Mouse (Mus musculus): ENCODE measurements around the gene Sp2. TPM values are rescaled to one million over a fixed set of nuclear protein-coding genes. Genes with fewer than 3 reads are reported as not detected.

Gene Sp2
- total RNA-seq, 1 experiment, result 5.4 TPM

DNA sequence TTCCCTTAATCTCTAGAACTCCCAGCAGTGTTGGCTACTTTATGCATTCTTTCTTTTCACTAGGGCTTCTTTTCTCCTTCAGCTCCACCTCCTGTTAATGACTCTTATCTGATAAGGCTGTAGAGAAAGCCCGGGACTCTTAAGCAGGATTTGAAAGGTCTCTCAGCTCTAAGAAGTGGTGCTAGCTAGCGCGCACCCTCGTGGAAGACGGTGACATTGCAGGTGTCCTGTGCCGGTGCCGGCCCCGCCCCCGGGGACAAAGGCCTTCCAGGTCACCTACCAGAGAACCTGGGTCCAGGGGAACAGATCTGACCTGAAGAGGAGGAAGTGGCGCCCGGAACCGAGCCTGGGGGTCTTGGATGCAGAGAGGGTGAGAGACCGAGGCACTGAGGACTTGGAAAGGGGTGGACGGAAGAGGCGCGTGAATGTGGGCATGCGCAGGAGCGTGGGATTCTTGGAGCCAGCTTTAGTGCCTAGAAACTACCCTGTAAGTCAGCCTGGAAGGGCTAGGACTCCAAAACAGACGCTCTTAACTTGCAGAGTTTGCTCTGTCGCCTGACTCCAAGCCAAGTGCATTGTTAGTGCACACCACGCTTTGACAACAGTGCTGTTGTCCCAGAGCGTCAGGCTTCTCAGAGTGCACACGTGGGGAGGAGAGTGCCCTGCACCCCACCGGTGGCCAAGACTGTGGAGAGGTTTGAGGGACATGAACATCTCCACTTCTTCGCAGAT is 47.1 kb upstream of the Sp2 start, which contains the start of gene Scrn2:
Gene Scrn2, plus strand, starts transcription at position 253 of the 732 bp plus-strand sequence.
- in situ Hi-C loops (cut with MboI; ENCODE audit: low sequenced_read_pairs in 2 of 2, unreplicated experiment in 2 of 2), result no loop called here
- no peak for TF ChIP-seq CHD2 (IDR thresholded peaks at IDR 0.05; ENCODE audit: low read depth, low read length)
- TF ChIP-seq HCFC1 (IDR thresholded peaks at IDR 0.05; ENCODE audit: borderline replicate concordance, insufficient read depth, low read length), result peak; percentile 33; the same call in 1 of the 2 replicates
- Histone ChIP-seq H3K9ac (ENCODE audit: insufficient read depth, low read depth, low read length, poor library complexity, severe bottlenecking) (peak within 1 kb of the TSS; percentile 72), H3K9me3 (ENCODE audit: control insufficient read depth, insufficient read depth, low read depth, low read length) (no peaks in the 10 kb centered on the region), H3K4me3 (ENCODE audit: insufficient read depth in 1 of 2, low read depth in 1 of 2, low read length in 2 of 2, poor library complexity in 1 of 2, severe bottlenecking in 1 of 2) (peak within 1 kb of the TSS; percentile 65 to 69), H3K36me3 (ENCODE audit: control insufficient read depth, insufficient read depth, low read length, poor library complexity, severe bottlenecking) (peaks cover 6% of the 10 kb centered on the region; the same call in 1 of the 2 replicates), H3K27ac (ENCODE audit: insufficient read depth, low read depth, low read length, poor library complexity, severe bottlenecking) (no peak within 1 kb of the TSS), H3K4me1 (ENCODE audit: control insufficient read depth in 2 of 2, insufficient read depth in 2 of 2, low read length in 2 of 2, poor library complexity in 1 of 2) (peaks cover 3 to 8% of the 10 kb centered on the region in 2 experiments; a peak in 3 of 4 replicates)
- peak; percentile 86 for DNase-seq (ENCODE audit: low read depth, low spot score)

DNA sequence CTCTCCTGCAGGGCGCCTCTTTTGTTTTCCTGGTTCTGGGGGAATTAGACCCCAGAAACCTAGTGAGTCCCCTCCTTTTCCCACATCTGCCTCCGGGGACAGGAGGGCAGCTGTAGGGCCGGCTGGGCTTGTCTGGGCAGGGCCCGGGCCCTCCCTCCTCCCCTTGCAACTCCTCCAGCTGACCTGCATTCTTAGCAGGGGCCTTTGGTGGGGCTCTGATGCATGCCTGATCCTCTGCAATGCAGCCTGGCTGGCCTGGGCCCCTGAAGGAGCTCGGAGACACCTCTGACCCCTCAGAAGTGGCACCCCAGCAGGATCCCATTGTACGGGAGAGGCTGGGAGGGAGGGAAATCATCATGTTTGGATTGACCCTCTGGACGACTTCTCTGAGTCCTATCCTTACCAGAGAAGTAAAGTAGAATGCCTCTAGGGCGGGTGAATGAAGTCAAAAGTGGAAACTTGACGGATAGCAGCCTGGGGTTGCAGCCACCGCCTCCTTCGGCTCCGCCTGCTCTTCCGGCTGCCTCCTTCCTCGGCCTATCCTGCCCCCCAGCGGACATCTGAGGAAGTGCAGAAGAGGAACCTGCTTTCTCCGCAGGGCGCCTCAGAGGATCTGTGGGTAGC is 43.1 kb upstream of the Sp2 start:
- Histone ChIP-seq H3K36me3 (ENCODE audit: control insufficient read depth, insufficient read depth, low read length, poor library complexity, severe bottlenecking) (peaks cover 3% of the 10 kb centered on the region; the same call in 1 of the 2 replicates), H3K4me3 (ENCODE audit: insufficient read depth in 1 of 2, low read depth in 1 of 2, low read length in 2 of 2, poor library complexity in 1 of 2, severe bottlenecking in 1 of 2) (peak overlapping the region; percentile 40 to 58), H3K9me3 (ENCODE audit: control insufficient read depth, insufficient read depth, low read depth, low read length) (no peaks in the 10 kb centered on the region), H3K9ac (ENCODE audit: insufficient read depth, low read depth, low read length, poor library complexity, severe bottlenecking) (peak overlapping the region; percentile 40), H3K27ac (ENCODE audit: insufficient read depth, low read depth, low read length, poor library complexity, severe bottlenecking) (peak overlapping the region; percentile 91), H3K4me1 (ENCODE audit: control insufficient read depth in 2 of 2, insufficient read depth in 2 of 2, low read length in 2 of 2, poor library complexity in 1 of 2) (peaks cover 5 to 14% of the 10 kb centered on the region in 2 experiments; a peak in 3 of 4 replicates)
- no peak for TF ChIP-seq MAFK (IDR thresholded peaks at IDR 0.05; ENCODE audit: insufficient read depth, low read depth, low read length)
- peak; percentile 45; the same call in 1 of the 2 replicates for TF ChIP-seq HCFC1 (IDR thresholded peaks at IDR 0.05; ENCODE audit: borderline replicate concordance, insufficient read depth, low read length)
- TF ChIP-seq ZC3H11A (IDR thresholded peaks at IDR 0.05; ENCODE audit: borderline replicate concordance, low read depth, low read length), result 0 out of 2 replicates have a peak, but pooled peaks have one; percentile 21
- in situ Hi-C loops (cut with MboI; ENCODE audit: low sequenced_read_pairs in 2 of 2, unreplicated experiment in 2 of 2), result no loop called here
- DNase-seq (ENCODE audit: low read depth, low spot score), result peak; percentile 94

DNA sequence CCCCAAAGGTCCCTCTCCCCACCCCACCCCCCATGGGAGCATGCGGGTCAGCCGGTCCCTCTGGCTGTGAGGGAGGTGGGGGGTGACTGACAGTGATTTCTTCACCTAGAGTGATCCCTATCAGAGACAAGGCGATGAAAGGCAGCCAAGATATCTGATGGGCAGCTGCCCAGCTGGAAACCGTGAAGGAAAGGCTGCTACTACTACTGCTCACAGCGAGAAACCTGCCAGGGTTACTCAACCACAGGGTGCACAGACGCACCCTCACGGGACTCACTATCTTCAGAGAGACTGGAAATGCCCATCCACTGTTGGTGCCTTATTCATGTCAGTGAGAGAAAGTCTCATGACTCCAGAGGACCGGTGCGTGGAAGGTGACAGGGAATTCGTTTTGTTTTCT is 42.2 kb upstream of the Sp2 start:
- in situ Hi-C loops (cut with MboI; ENCODE audit: low sequenced_read_pairs in 2 of 2, unreplicated experiment in 2 of 2), result no loop called here
- DNase-seq (ENCODE audit: low read depth, low spot score), result no peak
- TF ChIP-seq ZNF384 (IDR thresholded peaks at IDR 0.05; ENCODE audit: low read depth, low read length), result no peak
- TF ChIP-seq MAFK (IDR thresholded peaks at IDR 0.05; ENCODE audit: insufficient read depth, low read depth, low read length), result no peak
- no peak for TF ChIP-seq CHD2 (IDR thresholded peaks at IDR 0.05; ENCODE audit: low read depth, low read length)
- no peak for TF ChIP-seq HCFC1 (IDR thresholded peaks at IDR 0.05; ENCODE audit: borderline replicate concordance, insufficient read depth, low read length)
- TF ChIP-seq ZC3H11A (IDR thresholded peaks at IDR 0.05; ENCODE audit: borderline replicate concordance, low read depth, low read length), result no peak
- H3K9me3 ChIP-seq (ENCODE audit: control insufficient read depth, insufficient read depth, low read depth, low read length), result no peaks in the 10 kb centered on the region
- peak overlapping the region; percentile 40 to 58; a peak in 3 of 4 replicates for H3K4me3 ChIP-seq (ENCODE audit: insufficient read depth in 1 of 2, low read depth in 1 of 2, low read length in 2 of 2, poor library complexity in 1 of 2, severe bottlenecking in 1 of 2)
- peaks cover 3% of the 10 kb centered on the region; the same call in 1 of the 2 replicates for H3K36me3 ChIP-seq (ENCODE audit: control insufficient read depth, insufficient read depth, low read length, poor library complexity, severe bottlenecking)
- peak overlapping the region; percentile 91 for H3K27ac ChIP-seq (ENCODE audit: insufficient read depth, low read depth, low read length, poor library complexity, severe bottlenecking)
- peak overlapping the region; percentile 40 for H3K9ac ChIP-seq (ENCODE audit: insufficient read depth, low read depth, low read length, poor library complexity, severe bottlenecking)
- peaks cover 5 to 12% of the 10 kb centered on the region in 2 experiments; a peak in 3 of 4 replicates for H3K4me1 ChIP-seq (ENCODE audit: control insufficient read depth in 2 of 2, insufficient read depth in 2 of 2, low read length in 2 of 2, poor library complexity in 1 of 2)

DNA sequence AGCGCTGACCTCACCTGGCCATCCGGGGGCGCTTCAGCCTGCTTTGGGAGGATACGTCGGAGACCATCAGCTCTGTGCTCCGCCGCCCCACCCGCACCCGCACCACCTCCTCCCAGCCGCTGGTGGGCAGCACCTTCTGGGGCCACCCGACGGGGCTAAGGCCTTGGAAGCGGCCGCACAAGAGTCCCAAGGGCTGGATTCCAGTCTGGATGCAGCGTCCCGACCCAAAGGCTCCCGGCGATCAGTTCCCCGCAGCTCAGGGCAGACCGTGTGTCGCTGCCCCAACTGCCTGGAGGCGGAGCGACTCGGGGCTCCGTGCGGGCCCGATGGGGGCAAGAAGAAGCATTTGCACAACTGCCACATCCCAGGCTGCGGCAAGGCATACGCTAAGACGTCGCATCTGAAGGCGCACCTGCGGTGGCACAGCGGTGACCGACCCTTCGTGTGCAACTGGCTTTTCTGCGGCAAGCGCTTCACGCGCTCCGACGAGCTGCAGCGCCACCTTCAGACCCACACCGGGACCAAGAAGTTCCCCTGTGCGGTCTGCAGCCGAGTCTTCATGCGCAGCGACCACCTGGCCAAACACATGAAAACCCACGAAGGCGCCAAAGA is 39.2 kb upstream of the Sp2 start:
- H3K9me3 ChIP-seq (ENCODE audit: control insufficient read depth, insufficient read depth, low read depth, low read length), result no peaks in the 10 kb centered on the region
- peak overlapping the region; percentile 75 to 82 for H3K4me3 ChIP-seq (ENCODE audit: insufficient read depth in 1 of 2, low read depth in 1 of 2, low read length in 2 of 2, poor library complexity in 1 of 2, severe bottlenecking in 1 of 2)
- H3K27ac ChIP-seq (ENCODE audit: insufficient read depth, low read depth, low read length, poor library complexity, severe bottlenecking), result no peak overlapping the region
- in situ Hi-C loops (cut with MboI; ENCODE audit: low sequenced_read_pairs in 2 of 2, unreplicated experiment in 2 of 2), result no loop called here
- H3K36me3 ChIP-seq (ENCODE audit: control insufficient read depth, insufficient read depth, low read length, poor library complexity, severe bottlenecking), result peaks cover 3% of the 10 kb centered on the region; the same call in 1 of the 2 replicates
- peaks cover 5 to 12% of the 10 kb centered on the region in 2 experiments; a peak in 3 of 4 replicates for H3K4me1 ChIP-seq (ENCODE audit: control insufficient read depth in 2 of 2, insufficient read depth in 2 of 2, low read length in 2 of 2, poor library complexity in 1 of 2)
- peak; percentile 79 for DNase-seq (ENCODE audit: low read depth, low spot score)
- H3K9ac ChIP-seq (ENCODE audit: insufficient read depth, low read depth, low read length, poor library complexity, severe bottlenecking), result peak overlapping the region; percentile 79
- no peak for TF ChIP-seq MAFK (IDR thresholded peaks at IDR 0.05; ENCODE audit: insufficient read depth, low read depth, low read length)
- no peak for TF ChIP-seq CHD2 (IDR thresholded peaks at IDR 0.05; ENCODE audit: low read depth, low read length)
- peak; percentile 27; the same call in 1 of the 2 replicates for TF ChIP-seq ZC3H11A (IDR thresholded peaks at IDR 0.05; ENCODE audit: borderline replicate concordance, low read depth, low read length)

All from ES-E14 (cell line).